Mouse (Mus musculus) lung, postnatal 0 days (tissue): ENCODE results near the gene Shb.

Experiments
- CTCF ChIP-seq: IDR thresholded peaks from 2 replicates; pipeline ENCODE4 v1.5.1; 2016; ENCODE audit warnings: antibody characterized with exemption, mild to moderate bottlenecking
- EP300 ChIP-seq: IDR thresholded peaks from 2 replicates; pipeline ENCODE4 v1.6.1; 2016; ENCODE audit warnings: antibody characterized with exemption, mild to moderate bottlenecking, control low read depth

DNA sequence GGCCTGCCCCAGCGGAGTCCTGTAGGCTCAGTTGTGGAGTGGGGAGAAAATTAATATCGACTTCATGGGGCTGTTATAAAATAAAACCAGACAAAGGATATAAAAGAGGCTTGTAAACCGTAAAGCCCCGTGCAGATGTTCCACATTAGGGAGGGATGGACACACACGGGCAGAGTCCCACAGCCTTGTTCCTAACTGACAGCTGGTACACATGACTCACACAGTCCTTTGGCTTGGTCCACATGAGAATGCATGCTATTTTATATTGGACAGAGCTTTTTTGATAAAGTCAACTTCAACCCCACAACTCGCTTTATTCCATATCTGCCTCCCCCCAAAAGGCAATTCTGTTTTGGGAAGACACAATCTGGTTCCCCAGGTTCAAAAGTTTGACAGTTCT, 59.6 kb downstream of the Shb start:
- no peak for TF ChIP-seq CTCF
- no peak; the same call in 1 of the 2 replicates for TF ChIP-seq EP300
